Mouse (Mus musculus) embryo, embryonic 10.5 days (tissue): Measurements from ENCODE around the gene Wbp1.

ENCODE experiments used
- DNase-seq: peaks from one replicate; pipeline ENCODE4 v3.0.0-alpha.2; 2015; ENCODE audit warnings: low spot score

Gene Wbp1

DNA sequence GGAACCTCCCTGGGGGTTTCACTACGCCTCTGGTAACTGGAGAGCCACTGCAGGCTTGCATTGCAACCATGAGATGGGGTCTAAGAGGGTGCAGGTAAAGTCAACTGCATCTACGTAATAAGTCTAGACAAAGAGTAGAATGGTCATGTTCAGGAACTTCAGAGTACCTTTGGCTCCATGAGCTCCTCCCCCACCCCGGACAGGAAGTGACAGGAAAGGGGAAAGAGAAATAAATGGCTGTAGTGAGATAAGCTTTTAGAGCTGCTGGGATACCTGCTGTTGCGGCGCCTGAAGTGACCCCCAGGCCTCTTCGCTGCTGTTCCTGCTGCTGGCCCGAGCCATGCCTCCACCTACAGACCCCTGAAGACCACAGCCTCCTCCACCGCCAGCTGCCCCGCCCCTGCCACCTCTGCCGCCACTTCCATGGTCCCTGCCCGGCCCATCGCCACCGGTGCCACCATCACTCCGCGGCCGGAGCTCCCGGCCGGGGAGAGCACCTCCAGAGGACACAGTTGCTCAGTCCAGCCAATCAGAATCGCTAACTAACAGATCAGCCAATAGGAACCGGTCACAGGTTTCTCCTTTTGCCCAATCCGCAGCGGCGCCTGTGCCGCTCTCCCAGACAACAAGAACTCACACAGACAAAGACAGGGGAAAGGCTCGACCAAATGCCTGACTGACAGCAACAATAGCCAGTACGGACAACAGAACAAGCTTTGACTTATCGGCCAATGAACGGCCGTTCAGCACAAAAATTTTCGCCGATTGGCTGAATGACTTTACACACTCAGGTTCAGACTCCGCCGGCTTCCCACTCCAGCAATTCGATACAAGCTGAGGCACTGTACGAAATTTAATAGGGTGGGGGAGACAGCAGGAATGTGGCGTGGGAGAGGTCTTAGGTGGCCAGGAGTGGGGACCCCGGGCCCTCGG lies at the start of gene Wbp1:
Gene Wbp1, minus strand, starts transcription at position 630 of the 933 bp plus-strand sequence.
- DNase-seq = peak; percentile 99

DNA sequence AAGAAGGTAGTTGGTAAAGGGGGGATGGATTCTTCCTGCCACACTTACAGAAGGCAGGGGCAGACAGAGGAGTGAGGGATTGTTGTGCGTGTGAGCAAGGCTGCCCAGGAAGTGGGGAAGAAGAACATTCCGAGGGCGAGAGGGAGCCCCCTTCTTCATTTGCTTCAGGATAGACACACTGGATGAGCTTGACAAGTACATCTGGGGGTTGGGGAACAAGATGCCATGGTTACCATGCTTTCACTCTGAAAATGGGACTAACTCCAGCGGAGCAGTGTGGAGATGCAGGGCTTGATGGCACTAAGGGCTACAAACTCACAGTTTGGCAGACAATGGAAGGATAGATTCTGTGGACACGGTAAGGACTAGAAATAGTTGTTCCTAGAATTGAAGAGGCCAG lies 49.7 kb upstream of the Wbp1 start:
- DNase-seq = no peak

DNA sequence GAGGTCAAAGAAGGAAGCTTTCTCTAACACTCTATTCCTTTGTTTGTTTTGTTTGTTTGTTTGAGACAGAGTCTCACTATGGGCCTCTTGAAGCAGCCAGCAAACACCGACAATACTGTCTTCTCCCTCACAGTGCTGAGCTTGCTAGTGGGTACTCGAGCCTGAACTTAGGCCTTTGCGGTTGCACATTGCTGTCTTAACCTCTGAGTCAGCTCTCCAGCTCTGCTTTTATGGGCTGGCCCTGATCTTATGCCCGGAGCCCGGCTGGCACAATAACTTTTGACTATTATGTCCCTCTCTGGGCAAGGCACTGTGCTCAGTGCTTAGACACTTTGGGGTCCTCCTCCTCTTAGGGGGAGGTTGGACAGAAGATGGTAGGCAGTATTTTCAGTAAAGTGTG lies 48.5 kb upstream of the Wbp1 start:
- DNase-seq = no peak

DNA sequence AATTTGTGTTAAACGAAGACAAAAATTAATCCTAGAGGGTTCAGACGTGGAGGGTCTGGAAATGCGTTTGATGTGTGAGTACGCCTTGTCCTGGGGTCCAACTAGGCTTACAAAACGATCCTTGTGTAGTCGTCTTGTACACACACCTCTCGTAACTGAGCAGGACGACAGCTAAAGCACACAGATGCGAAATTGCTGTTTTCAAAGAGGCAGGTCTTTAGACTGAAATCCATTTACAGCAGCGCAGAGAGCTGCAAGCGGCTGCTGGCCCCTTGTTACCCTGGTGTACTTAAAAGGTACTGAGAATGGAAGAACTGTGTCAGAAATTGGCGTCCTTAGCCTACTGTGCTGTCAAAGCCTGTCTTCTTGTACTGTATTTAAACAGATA lies 44.9 kb upstream of the Wbp1 start:
- no peak for DNase-seq

DNA sequence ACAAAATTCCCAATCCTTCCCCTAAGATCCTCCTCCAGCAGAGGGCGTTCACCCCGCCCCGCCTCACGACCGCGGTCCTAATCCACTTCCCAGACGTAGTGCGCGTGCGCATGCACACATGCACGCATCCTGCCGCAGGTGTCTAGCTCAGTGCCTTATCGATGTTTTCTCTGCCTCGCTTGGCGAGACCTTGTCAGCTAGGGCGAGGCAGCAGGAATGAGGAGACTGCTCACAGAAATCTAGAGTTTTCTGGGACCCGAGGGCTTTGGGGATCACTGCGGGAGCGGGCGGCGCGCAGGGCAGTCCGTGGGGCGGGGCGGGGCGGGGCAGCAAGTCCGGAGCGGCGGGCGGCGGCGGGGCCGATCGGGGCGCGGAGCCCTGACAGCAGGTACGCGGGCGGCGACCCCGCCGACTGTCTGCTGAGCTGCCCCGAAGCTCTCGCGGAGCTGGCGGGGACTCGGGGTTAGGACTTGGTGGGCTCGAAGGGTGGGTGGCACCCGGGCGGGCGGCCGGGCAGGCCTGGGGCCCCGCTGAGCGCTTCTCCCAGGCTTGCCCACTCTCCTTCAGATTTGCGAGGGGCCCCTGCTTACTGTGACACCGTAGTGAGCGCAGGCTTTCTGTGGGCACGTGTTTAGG lies 44.4 kb upstream of the Wbp1 start, which contains the start of gene Dctn1:
Gene Dctn1, plus strand, starts transcription at position 314 of the 636 bp plus-strand sequence.
- peak; percentile 96 for DNase-seq

DNA sequence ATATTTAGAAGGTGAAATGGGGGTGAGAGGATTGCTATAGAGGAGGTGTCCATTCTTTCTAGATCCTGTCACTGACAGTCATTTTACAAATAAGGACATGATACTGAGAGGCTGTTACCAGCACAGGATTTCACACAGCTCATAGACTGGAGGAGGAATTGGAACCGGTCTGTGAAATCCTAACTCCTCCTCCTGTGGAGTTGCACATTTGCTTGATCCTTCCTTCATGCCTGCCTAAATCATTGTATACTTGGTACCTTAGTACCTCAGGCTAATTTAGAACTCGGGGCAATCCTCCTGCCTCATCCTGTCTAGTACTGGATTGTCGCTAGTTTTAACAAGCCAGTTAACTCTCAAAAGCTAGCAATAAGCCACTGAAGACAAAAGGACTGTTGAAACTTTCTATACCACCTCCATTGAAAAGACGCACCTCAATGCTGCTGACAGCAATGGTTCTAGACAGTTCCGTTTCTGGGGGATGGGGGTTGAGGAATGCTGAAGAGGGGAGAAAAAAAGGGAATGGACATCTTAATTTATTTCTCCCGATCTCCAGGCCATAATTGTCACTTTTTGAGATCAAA lies 43.8 kb upstream of the Wbp1 start:
- peak; percentile 16 for DNase-seq

DNA sequence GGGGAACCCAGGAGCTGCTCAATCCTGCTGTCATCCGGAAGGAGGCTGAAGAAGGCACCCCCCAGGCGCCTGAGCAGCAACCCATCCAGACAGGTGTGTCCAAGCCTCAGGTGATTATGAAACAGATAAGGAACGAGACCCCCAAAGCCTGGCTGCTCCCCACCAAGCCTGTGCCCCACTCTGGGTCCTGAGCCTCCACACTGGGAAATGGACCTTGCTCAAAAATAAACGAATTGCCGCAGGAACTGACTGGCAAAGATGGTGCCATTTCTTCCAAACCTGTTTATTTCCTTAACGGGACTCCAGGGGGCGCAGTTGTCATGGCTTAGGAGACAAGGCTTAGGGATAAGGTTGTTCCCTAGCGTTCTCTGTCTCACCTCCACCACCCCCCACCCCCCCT lies 41.3 kb upstream of the Wbp1 start:
- peak; percentile 89 for DNase-seq

DNA sequence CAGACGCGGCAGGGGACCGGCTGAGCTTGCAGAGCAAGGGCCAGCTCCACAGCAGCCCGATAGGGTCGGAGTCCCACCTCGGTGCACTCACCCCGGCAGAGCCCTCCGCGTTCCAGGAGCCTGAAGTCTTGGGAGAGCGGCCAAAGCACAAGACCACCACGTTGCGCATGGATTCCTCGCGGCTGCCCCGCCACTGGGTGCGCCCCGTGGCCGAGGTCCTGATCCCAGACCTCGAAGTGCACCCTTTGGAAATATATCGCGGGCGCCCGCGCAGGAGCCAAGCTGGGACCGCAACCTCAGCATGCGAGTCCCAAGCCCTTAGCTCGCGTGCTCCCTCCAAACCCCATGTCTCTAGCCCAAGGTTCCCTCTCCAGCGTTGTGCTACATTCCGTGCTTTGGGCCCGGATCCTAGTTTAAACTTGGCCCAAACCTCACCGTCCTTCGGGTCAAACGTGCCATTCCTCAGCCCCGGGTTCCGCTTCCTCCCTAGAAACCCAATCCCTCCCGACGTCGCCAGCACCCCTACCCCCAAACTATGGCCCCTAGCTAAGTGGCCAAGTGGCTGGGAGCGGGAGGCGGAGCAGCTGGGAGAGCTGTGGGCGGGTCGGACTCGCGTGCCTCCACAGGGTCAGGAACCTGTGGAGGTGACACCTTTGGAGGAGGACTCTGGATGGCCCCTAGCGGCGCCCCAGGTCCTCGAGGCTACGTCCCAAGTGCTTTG lies 40.7 kb upstream of the Wbp1 start:
- DNase-seq = peak; percentile 43

DNA sequence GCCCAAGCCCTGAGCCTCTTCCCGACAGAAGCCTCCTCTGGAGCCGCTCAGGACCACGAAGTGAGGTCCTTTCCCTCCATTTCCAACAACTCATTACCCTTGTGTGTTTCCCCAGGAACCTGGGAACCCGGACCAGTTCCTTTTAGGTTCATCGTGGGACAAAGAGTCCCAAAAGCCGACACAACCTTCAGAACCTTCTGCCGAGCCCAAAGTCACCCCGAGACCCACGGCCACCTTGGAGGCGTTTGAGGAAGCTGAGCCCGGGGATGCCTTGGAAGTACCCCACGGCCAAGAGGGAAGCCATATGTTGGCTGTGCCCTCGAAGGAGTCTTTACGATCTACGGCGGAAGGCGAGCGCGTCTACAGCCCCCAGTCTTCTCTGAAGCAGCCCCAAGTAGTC lies 40.1 kb upstream of the Wbp1 start:
- no peak for DNase-seq

DNA sequence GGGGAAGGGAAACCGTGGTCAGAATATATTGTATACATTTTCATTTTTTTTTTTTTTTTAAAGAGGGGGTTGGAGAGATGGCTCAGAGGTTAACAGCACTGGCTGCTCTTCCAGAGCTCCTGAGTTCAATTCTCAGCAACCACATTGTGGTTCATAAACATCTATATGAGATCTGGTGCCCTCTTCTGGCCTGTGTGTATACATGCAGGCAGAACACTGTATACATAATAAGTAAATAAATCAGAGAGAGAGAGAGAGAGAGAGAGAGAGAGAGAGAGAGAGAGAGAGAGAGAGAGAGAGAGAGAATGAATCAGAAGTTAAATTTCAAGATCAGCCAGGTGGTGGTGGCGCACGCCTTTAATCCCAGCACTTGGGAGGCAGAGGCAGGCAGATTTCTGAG lies 38.1 kb upstream of the Wbp1 start:
- DNase-seq = peak; percentile 88

DNA sequence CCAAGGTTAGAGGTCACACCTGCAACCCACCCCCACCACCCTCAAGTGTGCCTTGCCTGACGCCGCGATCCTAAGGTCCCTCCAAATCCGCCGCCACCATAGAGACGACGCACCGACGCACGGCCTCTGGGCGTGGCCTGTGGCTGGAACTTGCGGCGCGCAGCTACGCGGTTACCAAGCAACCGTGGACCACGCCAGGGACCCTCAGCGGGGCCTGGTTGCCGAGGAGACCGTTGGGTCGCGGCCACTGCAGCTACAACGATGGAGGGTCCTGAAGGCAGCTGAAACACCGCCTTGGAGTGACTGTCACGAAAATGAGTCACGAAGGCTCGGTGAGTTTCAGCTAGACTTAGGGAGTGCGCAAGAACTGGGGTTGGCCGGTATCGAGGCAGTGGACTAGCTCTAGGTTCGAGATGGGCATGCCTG lies 34.9 kb upstream of the Wbp1 start, which contains the start of the genes Wdr54 and 1700003E16Rik:
Gene Wdr54, minus strand, starts transcription at position 139 of the 426 bp plus-strand sequence.
Gene 1700003E16Rik, plus strand, starts transcription at position 146 of the 426 bp plus-strand sequence.
- DNase-seq = peak; percentile 96

DNA sequence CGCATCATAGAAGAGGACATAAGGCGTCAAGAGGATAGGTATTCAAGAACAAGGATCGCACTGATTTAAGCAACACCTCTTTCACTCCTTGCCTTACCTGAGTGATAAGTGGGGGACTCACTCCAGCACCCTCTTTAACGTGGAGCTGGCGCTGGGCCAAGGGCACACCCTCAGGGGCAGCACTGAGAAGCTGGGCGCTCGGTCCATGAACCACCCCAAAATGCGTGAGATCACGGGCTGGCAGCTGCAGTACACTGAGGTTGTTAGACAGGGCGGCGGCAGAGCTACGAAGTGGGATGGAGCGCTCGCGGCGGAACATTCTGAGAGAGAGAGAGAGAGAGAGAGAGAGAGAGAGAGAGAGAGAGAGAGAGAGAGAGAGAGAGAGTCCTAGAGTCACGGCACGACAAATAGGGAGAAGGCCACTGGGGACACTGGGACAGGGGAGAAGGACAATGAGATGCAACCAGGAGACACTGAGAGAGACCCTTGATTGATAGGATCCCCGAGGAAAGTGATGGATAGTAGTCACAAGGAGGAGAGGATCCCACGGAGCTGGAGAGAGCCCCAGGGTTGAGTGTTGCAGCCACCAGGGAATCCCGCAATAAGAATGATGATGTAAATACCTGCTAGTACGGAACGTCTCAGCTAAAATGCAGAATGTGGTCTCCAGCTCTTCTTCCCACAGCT lies 34.3 kb upstream of the Wbp1 start:
- DNase-seq = no peak

DNA sequence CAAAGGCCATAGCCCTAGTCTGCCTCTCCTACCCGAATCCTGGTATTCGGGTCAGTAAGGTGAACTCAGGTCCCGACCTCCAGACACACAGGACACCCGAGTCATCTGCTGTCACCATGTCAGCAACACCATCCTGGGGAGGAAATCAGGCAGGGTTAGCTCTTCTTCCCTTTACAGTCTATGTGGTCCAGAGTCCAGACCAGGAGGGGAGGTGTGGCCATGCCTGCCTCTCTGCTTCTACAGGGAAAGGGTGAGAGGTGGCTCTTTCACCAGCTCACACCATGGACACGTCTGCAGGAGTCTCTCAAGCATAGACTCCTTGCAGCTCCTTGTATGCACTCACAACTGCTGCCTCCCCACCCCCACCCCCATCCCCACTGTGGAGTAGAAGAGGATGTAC lies 32.1 kb upstream of the Wbp1 start:
- no peak for DNase-seq

DNA sequence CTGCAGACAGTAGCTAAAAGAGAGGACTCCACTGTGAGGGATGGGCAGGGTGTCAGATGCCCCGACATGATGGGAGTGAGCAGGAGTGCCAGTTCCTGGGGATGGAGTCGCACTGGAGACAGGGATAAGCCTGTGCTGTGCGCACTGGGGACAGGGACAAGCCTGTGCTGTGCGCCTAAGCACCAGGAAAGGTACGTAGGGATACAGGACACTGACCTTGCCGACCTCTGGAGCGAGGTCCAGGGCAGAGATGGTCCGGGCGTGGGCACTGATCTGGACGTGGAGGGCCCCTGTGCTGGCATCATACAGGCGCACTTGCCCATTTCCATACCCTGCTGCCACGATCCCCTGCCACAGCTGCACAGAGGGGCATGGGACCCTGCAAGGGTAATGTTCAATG lies 31.7 kb upstream of the Wbp1 start:
- DNase-seq = no peak

DNA sequence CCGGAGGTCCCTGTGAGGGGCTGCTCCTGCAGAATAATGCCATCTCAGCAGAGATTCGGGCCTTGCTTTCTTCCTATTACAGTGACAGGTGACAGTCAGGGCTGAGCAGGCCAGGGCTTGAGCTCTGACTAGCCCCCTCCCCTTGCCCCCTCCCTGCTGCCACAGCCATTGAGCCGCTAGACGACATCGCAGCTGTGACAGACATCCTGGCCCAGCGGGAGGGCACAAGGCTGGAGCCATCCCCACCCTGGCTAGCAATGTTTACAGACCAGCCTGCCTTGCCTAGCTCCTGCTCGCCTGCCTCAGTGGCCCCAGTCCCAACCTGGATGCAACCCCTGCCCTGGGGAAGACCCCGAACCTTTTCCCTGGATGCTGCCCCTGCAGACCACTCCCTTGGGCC lies 30.4 kb upstream of the Wbp1 start:
- no peak for DNase-seq

DNA sequence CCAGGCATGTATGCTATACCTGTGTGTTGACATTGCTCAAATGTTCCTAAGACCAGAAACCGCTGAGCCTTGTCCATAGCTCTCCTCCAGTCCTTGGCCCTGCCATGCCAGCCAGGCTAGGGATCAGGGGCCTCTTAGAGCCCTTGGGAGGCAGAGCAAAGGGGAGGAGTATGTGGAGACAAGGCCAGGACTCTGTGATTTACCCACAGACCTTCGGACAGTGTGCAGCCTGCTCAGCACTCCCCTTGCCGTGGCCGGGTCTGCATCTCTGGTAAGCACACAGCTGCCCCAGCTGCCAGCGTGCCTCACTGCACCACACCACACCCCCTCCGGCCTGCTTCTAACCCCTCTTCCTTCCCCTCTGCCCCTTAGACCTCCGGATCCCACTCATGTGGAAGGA lies 25.9 kb upstream of the Wbp1 start:
- DNase-seq = no peak

DNA sequence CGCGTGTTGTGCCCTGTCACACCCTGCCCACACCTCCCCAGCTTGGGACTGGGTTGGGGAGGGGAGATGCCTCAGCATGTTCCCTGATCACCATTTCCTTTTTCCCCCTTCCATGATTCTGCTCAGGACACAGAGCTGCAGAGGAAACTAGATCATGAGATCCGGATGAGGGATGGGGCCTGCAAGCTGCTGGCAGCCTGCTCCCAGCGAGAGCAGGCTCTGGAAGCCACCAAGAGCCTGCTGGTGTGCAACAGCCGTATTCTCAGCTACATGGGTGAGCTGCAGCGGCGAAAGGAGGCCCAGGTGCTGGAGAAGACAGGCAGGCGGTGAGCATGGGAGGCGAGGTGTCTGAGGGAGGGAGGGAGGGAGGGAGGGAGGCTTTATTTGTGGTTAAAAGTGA lies 24.4 kb upstream of the Wbp1 start:
- no peak for DNase-seq

DNA sequence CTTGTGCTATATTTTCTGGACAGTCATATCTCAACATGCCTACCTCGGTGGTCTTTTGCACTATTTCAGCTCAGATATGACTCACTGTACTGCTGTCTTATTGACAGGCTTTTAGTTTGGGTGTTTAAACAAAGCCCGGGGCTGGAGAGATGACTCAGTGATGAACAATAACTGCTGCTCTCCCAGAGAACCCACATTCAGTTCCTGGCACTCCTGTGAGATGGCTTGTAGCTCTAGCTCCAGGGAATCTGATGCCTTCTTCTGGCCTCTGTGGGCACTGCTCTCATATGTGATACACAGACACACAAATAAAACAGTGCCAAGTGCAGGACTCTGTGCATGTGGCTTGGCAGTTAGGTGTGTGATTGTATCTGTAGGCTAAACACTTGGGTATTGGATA lies 23.9 kb upstream of the Wbp1 start:
- DNase-seq = no peak

DNA sequence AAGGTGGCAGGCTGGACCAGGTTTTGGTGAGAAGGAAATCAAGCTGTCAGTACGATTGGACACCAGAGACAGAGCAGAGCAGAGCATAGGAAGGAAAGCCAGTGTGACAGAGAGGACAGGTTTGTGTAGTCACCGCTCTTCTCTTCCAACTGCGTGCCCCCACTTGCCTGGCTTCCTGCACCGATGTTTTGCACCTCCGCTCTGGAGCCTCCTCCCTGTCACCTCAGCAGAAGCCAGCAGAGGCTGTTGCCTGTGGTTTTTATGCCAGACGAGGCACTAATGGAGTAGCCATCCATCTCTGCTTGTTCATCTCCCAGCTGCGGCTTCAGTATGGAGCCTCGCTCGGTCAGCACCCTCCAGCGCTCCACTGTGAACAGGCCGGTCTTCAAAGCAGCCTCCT lies 21.5 kb upstream of the Wbp1 start:
- no peak for DNase-seq

DNA sequence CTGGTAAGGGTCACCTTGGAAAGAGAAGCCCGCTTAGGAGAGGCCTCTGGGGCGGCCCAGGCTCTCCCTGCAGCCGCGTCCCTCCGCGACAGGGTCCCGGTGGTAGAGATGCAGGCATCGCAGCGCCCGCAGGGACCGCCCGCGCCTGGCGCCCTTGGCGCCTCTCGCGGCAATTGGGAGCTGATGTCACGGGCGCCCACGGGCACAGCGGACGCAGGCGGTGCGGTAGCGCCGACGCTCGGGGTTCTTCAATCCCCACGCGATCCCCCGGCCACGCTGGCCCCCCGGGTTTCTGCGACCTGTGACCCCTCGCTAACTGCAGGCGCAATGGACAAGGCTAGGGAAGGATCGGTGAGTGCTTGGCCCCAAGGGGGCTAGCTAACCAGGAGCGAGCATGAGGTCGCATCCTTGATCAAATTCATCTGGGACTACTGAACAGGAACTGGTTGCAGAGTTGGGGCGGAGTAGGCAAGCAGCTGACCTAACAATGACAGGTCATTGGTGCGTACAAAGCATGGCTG lies 20.9 kb upstream of the Wbp1 start:
- peak; percentile 54 for DNase-seq

DNA sequence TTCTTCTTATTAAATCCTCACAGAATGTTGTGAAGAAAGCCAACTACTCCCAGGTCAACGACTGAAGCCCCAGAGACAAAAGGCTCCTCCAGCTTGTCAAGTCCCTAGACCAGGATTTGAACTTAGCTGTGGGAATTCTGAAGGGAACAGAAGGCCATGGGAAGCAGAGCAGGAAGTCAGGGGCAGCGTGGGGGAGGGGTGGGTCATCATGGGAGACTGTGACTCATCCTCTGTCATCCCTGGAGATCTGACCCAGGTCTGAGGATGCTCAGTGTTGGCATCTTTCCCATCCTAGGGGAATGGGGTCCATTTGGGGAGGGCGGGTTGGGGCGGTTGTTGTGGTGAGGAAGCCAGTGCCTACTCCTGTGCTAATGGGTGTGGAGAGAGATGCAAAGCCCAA lies 20.3 kb upstream of the Wbp1 start:
- DNase-seq = no peak
